Mouse (Mus musculus) heart, postnatal 10 days (tissue): Measurements from ENCODE around the gene Asic5. TPM values are rescaled to one million over a fixed set of nuclear protein-coding genes. Genes with fewer than 3 reads are reported as not detected.
A peak's percentile ranks its signal among the peaks of the same experiment; 100 is the strongest.

ENCODE experiments used
- DNase-seq, 2 experiments: peaks; one replicate each; pipeline ENCODE4 v3.0.0; 2021
- intact Hi-C: fragments of 180-260 bp; cut with DNase I; formaldehyde crosslinking; loops from one replicate; pipeline ENCODE4 v1.15.1; 2025
- total RNA-seq, 2 experiments: library from RNA; stranded (reverse); gene quantifications; 2 replicates each; pipeline ENCODE4 v1.2.3; 2021

Asic5 gene
- total RNA-seq, 2 experiments from 2014 or later: not detected

- peak; percentile 32 to 54 for DNase-seq
- intact Hi-C loops: loop anchor here (2.0 to 5.0 kb wide), 3 partner anchors 33 to 861 kb away; no protein-coding TSS in a partner anchor
Observed at GRCm38 (mm10) chr3:81995988-81996387, 13.9 kb downstream of the Asic5 start.

DNA sequence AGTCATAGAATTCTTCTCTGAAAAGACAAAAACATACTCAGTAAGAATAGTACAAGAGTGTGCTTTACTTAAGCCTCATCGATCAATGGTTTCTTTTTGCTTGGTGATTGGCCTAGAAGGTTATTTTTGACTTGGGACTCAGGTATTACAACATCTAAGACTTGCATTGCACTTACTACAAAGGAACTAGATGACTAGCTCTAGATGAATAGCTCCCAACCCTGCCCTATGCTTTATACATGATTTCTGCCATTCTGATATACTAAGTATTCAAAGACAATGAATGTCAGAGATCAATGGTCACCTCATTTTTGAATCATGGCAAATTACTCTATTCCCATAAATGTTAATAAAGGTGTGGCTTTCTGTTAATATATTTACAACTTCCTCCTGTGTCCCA, 24.9 kb downstream of the Asic5 start:
- no peak for DNase-seq
- intact Hi-C loops: no loop called here

- intact Hi-C loops: no loop called here
- no peak for DNase-seq
Observed at GRCm38 (mm10) chr3:82014148-82014703, 32.1 kb downstream of the Asic5 start.

DNA sequence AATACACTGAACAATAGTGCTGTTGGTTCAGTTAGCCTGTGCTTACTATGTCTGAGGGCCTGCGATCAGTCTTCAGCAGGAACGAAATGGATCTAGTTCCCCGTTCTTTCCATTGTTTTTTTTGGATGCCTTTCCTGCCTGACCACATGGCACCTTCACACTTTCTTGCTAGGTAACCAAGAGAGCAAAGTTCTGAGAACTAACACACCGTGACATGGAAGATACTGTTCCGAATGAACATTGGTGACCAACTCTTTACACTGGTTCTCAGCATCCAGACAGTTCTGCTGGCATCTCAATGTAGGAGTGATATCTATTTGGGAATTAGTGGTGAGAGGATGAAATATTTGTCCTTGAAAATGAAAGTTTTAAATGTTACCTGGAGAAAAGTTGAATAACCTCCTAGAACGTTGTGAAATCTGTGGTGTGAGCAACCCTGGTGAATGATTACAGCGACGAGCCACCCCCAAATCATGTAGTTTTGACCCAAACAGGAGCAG, 40.4 kb downstream of the Asic5 start:
- intact Hi-C loops: no loop called here
- DNase-seq: no peak

- DNase-seq: no peak
- intact Hi-C loops: no loop called here
Observed at GRCm38 (mm10) chr3:82023065-82023464, 41.0 kb downstream of the Asic5 start.

DNA sequence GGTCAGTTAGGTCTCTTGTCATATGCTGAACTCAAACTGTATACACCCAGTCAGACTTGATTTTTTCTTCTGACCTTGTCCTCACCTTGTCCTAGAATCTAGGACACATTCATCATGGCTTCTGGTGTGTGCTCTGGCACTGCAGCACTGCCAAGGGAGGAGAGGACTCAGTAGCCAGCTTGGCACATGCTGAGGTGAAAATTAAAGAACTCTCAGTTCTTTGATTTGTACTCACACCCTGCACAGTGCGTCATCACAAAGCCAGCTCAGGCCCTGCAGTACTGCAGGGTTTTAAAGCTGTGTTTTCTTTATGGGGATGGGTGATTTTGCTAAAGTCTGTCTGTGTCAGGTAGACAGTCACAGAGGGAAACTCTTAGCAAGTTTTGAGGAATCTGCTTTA, 45.2 kb downstream of the Asic5 start:
- intact Hi-C loops: loop anchor here (5.0 kb wide), 1 partner anchor 95 kb away; the partner anchor contains the start of gene Ctso
- no peak for DNase-seq

DNA sequence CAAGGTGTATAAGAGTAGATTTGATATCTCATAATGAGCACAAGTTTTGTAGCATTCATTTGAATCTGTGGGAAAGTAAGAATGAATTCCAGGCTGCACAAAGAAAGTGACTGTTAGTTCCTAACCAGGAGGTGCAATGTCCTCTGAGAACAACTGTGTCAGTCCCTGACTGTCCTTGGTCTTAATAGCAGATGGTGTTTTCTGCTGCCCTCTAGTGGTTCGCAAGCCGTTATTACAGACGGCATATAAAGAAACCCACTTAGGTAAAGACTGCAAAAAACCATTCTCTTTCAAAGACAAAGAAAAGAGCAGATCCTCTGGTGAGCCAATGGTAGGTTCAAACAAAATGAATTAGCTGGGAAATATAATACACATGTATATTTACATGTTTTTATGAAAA, 47.1 kb downstream of the Asic5 start:
- DNase-seq: peak; percentile 41 to 60
- intact Hi-C loops: loop anchor here (2.0 to 5.0 kb wide), 2 partner anchors 32 to 97 kb away; partner anchors contain the start of gene Ctso

DNA sequence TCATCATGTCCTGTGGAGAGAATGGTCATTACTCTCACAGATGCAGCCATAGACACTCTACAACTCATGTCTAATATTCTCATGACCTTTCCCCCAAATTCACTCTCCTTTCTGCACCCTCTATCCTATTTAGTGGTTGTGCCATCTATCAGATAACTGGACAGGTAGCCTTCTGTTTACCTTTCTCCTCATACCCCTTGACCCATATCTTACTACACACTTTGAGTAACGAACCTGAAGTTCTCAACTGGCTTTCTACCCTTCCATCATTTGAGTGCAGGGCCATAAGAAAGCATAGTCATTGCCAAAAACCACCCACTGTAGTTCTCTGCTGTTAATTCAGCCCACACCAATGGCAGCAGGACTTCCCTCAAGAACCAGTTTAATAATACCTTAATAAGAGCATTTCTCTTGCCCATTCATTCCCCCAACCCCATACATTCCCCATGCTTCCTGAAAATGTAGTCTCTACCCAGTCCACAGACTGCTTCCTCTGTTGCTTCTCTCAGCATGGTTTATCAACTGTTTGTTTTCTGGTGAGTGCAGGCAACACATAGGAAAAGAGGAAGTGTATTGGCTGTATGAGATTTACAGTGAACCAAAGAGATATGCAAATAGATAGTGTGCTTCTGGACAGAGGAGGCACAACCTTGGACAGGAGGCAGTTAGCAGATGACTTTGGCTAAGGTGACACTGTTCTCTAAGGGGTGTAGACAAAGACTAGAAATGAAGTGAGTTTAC, 48.1 kb downstream of the Asic5 start:
- intact Hi-C loops: no loop called here

DNA sequence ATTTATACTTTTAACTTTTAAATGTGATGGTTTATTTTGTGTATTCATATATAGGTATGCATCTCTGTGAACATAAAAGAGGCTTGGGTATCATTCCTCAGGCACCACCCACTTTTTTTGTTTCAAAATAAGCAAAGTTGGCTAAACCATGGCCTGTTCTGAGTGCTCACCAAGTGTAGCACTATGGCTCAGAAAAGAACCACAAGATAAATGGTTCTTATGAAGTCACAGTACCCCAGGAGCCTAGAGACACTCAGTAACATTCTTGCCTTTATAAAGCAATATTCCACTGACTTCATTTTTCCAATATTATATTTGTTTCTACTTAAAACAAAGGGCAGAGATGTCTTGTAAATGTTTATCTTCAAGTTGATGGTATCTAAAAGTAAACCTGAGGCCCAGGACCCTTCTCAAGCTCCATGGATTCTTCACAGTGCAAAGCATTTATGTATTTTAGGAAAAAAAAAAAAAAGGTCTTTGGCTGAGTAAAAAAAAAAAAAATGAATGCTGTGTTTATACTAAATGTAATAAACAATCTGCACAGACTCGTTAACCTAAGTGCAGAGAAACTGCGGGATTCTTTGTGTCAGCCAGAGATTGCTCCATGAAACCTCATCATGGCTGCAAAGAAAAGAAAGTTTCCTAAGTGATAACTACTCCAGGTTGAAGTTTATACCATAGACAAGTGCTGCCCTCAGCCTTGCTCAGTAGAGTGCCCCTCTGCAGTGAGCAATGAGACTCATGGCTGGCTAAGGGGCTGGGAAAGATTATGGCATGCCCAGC, 54.4 kb downstream of the Asic5 start:
- no peak for DNase-seq
- intact Hi-C loops: no loop called here

More for the DNA sequence above, 48.1 kb downstream of the Asic5 start:
- DNase-seq: no peak

DNA sequence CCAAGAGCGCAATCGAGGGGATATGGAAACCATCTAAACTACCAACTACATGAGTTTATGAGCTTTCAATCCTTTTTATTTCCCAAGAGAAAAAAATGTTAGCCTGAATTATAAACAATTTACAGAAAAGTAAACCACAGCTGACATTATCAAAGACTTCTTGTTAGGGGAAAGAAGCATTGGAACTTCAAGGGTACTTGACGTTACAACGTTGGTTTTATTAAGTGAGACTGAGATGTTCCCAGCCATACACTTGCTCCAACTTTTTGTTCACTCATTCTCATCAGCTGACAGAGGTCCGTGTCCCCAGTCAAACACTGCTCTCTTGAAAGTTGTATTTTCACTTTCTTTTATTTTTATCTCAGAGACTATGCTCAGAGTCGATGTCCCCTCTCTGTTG, 61.6 kb downstream of the Asic5 start:
- intact Hi-C loops: no loop called here
- DNase-seq: no peak

DNA sequence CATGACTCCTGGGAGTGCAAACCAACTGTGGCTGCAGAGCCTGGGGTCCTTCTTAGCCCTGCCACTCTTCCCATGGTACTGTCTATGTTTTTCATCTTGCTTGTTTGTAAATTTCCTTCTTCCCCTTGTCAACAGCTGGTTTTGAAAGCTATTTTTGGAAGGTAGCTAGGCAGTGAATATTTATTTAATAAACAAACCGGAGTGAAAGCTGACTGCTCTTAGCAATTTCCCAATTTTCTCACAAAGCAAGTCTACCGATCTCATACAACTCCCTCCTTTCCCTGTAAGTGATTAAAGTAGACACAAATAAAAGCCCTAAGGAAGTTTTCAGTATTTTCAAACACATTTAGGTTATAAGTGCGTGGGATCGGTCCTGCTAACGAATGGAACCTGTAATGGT, 62.8 kb downstream of the Asic5 start:
- no peak for DNase-seq
- intact Hi-C loops: loop anchor here (5.0 kb wide), 2 partner anchors 102 to 307 kb away; partner anchors contain the start of gene Gucy1a1

DNA sequence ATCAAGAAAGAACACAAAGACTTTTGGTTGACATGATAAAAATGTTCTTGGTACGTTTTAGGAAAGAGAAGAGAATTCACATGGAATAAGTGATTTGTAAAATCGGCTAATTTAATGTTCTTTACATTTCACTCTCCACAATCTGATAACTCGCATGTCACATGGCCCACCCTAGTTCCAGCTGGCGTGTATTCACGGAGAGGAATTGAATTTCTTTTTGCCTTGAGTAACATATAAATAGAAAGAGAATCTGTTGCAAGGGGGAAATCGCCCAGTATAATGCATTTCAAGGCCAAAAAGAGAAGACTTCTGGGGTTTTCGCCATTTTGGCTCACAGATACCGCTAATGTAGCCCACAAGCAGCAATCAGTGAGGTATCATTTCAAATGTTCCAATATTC, 64.0 kb downstream of the Asic5 start:
- intact Hi-C loops: loop anchor here (5.0 kb wide), 2 partner anchors 101 to 306 kb away; partner anchors contain the start of gene Gucy1a1
- no peak for DNase-seq

DNA sequence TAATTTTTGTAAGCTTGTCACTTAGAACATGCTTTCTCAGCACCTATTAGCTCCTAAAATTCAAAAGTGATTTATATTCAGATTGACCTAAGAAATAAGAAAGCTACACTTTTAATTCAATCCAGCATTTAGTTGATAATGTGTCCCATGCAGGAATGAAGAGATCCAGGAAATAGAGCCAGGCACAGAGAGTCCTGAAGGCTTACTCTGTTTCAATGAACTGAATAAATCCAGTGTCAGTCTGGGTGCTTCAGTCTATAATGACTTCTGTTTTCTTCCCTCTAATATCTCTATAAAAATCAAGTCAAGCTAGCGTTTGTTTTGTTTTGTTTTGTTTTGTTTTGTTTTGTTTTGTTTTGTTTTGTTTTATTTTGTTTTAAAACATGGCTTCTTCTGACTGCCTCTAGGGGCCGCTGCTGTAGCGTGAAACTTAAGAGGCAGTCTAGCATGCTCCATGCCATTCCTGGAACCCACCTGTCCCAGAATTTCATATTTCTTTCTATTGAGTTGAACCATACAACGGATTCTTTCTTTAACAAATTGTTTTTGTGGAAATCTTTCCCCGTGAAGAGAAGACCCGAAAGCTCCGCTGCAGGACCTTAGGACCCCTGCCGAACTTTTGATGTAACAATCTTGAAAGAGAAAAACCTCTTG, 65.1 kb downstream of the Asic5 start:
- DNase-seq: peak; percentile 53 to 76
- intact Hi-C loops: loop anchor here (1.0 to 5.0 kb wide), 3 partner anchors 100 to 305 kb away; partner anchors contain the start of gene Gucy1a1

- DNase-seq: no peak
- intact Hi-C loops: loop anchor here (5.0 kb wide), 2 partner anchors 99 to 304 kb away; partner anchors contain the start of gene Gucy1a1
Observed at GRCm38 (mm10) chr3:82048078-82048477, 66.0 kb downstream of the Asic5 start.

DNA sequence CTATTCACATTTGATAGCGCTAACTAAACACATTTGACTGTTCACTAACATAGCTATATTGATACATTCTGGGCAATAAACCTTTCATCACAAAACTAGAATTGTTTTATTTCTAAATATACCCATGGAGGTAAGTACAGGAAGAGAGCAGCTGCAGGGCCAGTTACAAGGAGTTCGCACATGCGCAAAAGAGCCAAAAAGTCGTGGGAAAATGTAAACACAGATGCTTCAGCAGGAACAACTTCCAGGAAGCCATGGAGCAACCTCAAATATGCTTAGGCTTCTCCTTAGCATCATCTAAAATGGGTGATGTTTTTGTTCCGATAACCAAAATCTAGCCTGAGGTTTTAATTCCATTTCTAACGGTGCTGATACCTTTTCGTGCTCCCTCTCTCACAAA, 66.6 kb downstream of the Asic5 start:
- intact Hi-C loops: loop anchor here (5.0 kb wide), 2 partner anchors 99 to 304 kb away; partner anchors contain the start of gene Gucy1a1
- no peak for DNase-seq

- no peak for DNase-seq
- intact Hi-C loops: no loop called here
Observed at GRCm38 (mm10) chr3:82051468-82051867, 69.4 kb downstream of the Asic5 start.

DNA sequence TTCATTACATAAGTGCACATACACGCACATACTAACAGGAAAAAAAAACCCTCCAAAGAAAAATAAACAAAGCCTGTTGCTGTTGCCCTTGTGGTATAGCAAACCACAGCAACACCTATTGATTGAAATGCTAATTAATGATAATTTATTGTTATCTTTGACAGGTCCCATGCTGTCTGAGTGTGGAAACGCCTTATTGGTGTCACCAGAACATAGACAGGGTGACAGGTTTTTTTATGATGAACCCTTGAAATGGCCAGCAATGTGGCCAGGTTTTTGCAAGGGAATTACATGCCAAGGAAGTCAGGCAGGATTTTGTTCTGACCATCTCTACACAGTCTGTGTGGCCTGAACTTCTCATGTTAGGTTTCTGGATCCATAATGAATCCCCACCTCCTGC, 69.9 kb downstream of the Asic5 start:
- intact Hi-C loops: no loop called here
- DNase-seq: no peak

DNA sequence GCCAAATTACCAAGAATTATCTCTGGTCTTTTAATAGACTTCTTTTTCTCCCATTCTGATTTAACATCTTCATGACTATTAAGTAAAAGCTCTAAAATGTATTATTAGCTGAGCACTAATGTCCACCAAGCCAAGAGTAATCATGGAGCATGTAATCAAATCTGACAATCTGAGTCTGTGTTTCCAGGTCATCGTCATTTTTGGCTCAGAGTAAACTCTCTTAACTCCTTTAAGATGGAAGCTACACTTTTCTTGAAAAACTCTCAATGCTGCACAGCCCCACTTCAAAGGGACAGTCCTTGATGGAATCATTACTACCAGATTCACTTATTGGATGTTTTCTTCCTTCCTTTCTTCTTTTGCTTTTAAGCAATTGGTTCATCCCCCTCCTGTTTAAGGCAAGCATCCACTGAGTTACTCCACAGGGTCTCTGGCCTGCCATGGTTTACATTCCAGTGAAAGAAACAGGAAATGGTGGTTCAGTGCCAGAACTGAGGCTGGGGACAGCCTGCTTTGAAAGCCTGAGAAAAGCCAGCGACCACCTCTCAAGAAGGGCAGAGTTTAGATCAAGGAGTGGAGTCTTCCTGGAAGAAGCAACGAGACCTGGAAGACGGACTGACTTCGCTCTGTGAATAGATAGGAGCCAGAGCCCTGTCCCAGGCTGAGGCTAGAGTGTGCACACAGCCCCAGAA, 72.3 kb downstream of the Asic5 start:
- DNase-seq: no peak
- intact Hi-C loops: no loop called here

GRCm38 (mm10) chr3:82057201-82057600, 75.1 kb downstream of the Asic5 start:
- DNase-seq: peak in 1 of 2 experiments; percentile 29
- intact Hi-C loops: no loop called here
